Mouse (Mus musculus) forebrain, embryonic 10.5 days (tissue): ENCODE results near the gene Ints11. TPM values are rescaled to one million over a fixed set of nuclear protein-coding genes. Genes with fewer than 3 reads are reported as not detected.
A peak's percentile ranks its signal among the peaks of the same experiment; 100 is the strongest.

ENCODE experiments used
- DNase-seq: peaks from one replicate; pipeline ENCODE4 v3.0.0-alpha.2; 2017; ENCODE audit warnings: low spot score; ENCODE audit errors: extremely low spot score
- H3K27ac ChIP-seq: fragments of 300-500 bp; sonication (generic); 2 replicates; pipeline ENCODE4 v1.5.1; 2016; ENCODE audit warnings: mild to moderate bottlenecking
- H3K27me3 ChIP-seq: fragments of 300-500 bp; sonication (generic); 2 replicates; pipeline ENCODE4 v1.6.1; 2016; ENCODE audit warnings: mild to moderate bottlenecking; ENCODE audit not compliant: poor library complexity, severe bottlenecking
- H3K36me3 ChIP-seq: fragments of 300-500 bp; sonication (generic); replicated peaks from 2 replicates; pipeline ENCODE4 v1.6.1; 2016; ENCODE audit warnings: mild to moderate bottlenecking, moderate library complexity
- H3K4me1 ChIP-seq: fragments of 300-500 bp; sonication (generic); 2 replicates; pipeline ENCODE4 v1.6.1; 2016
- H3K4me3 ChIP-seq: fragments of 300-500 bp; sonication (generic); 2 replicates; pipeline ENCODE4 v1.5.1; 2016; ENCODE audit warnings: mild to moderate bottlenecking, moderate library complexity
- H3K9me3 ChIP-seq: fragments of 300-500 bp; sonication (generic); 2 replicates; pipeline ENCODE4 v1.6.1; 2016; ENCODE audit warnings: mild to moderate bottlenecking, moderate library complexity
- WGBS: fragments of 180-500 bp; shearing (Covaris S2); methylation state at CpG from one replicate; pipeline ENCODE4 v1.1.7; 2016; 5-methylcytosine and 5-hydroxymethylcytosine counted together
- microRNA-seq: library from miRNA; unstranded; fragments of <30 nt; microRNA quantifications from one replicate; pipeline ENCODE4, GENCODE M21; 2017
- polyA plus RNA-seq: library from polyadenylated mRNA; unstranded; fragments of >200 nt; fragmentation: Nextera tagmentation; extraction: Ambion mirVana; gene quantifications from 2 replicates; pipeline ENCODE4 v1.2.1, GENCODE M21; 2016

Gene Ints11
- polyA plus RNA-seq, 1 experiment from 2014 or later, result 120 TPM

DNA sequence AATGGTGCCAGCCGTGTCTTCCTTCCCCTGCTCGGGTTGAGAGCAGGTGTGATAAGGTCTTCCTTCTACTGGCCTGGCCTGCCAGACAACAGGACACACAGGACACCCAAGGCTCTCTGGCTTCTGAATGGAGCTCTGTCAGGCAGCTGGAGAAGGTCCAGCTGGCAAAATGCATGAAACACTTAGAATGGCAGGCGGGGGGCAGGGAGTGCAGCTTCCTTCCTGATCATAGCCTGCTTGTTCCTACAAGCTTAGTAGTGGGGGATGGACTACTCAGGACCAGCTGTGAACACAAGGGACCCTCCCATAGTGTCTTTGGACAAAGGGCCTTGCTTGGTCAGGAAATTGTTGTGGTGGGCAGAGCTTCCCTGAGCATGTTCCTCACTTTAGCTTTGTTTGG lies 31.9 kb downstream of the Ints11 start:
- Histone ChIP-seq H3K27me3 (no peaks in the 10 kb centered on the region), H3K36me3 (peaks cover 97% of the 10 kb centered on the region), H3K27ac (no peak overlapping the region), H3K9me3 (no peaks in the 10 kb centered on the region), H3K4me1 (no peaks in the 10 kb centered on the region), H3K4me3 (no peak overlapping the region)
- DNase-seq, result no peak
- 88% methylated on average over 3 of the region's 3 CpGs for WGBS

DNA sequence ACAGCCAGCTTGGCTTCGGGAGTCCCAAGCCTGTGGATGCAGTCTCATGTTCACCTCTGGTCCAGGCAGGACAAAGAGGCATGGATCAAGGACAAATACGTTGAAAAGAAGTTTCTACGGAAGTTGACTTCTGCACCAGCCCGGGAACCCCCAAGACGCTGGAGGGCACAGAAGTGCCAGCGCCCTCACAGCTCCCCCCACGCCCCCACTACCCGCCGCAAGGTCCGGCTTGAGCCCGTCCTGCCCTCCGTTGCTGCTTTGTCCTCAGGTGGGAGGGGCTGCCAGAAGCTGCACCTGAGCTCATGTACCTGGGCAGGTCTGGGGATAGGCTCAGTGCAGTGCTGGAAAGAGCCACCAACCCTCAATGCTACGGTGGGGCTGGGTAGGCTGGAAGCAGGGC lies 33.9 kb downstream of the Ints11 start:
- no peaks in the 10 kb centered on the region for H3K9me3 ChIP-seq
- H3K27me3 ChIP-seq, result no peaks in the 10 kb centered on the region
- H3K4me3 ChIP-seq, result no peak overlapping the region
- H3K4me1 ChIP-seq, result no peaks in the 10 kb centered on the region
- no peak for DNase-seq
- WGBS, result 94% methylated on average over 13 of the region's 13 CpGs
- no peak overlapping the region for H3K27ac ChIP-seq
- H3K36me3 ChIP-seq, result peaks cover 86% of the 10 kb centered on the region

DNA sequence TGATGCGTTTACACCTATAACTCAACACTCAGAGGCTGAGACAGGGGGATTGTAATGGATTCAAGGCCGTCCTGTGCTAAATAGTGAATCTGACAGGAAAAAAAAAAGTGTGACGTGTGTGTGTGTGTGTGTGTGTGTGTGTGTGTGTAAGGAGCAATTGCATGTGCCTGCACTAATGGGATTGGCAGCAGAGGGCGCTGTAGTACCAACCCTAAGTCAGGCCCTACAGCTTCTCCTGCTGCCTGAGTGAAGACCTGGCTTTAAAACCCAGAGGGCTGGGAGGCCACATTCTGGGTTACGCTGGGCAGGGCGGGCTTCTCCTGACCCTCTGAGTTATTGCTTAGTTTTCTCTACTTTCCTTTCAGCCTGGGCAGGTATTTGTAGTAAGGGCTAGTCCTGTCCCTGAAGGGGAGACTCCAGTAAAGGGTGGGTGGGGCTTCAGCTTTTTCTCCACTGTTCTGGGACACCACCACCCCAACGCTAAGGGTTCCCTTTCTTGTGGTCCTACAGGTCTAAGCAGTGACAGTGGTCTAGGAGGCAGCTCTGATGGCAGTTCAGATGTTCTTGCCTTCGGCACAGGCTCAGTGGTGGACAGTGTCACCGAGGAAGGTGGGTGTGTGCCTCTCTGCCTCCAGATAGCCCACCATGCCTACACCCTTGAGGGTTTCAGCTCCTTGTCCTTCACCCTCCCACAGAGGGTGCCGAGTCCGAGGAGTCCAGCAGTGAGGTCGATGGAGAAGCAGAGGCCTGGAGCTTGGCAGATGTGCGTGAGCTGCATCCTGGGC lies 35.2 kb downstream of the Ints11 start:
- 93% methylated on average over 13 of the region's 13 CpGs for WGBS
- H3K36me3 ChIP-seq, result peaks cover 74% of the 10 kb centered on the region
- DNase-seq, result peak; percentile 13

GRCm38 (mm10) chr4:155905634-155906033 lies 36.3 kb downstream of the Ints11 start:
- H3K4me1 ChIP-seq, result no peaks in the 10 kb centered on the region
- H3K4me3 ChIP-seq, result no peak overlapping the region
- DNase-seq, result no peak
- no peaks in the 10 kb centered on the region for H3K27me3 ChIP-seq
- WGBS, result 84% methylated on average over 13 of the region's 13 CpGs
- H3K36me3 ChIP-seq, result peaks cover 63% of the 10 kb centered on the region
- no peak overlapping the region for H3K27ac ChIP-seq
- H3K9me3 ChIP-seq, result no peaks in the 10 kb centered on the region

More for the DNA sequence above, 35.2 kb downstream of the Ints11 start:
- no peaks in the 10 kb centered on the region for H3K9me3 ChIP-seq
- H3K27me3 ChIP-seq, result no peaks in the 10 kb centered on the region
- 0 out of 2 replicates have a peak overlapping the region, but pooled peaks have one; percentile 5 for H3K4me3 ChIP-seq
- no peaks in the 10 kb centered on the region for H3K4me1 ChIP-seq
- no peak overlapping the region for H3K27ac ChIP-seq

DNA sequence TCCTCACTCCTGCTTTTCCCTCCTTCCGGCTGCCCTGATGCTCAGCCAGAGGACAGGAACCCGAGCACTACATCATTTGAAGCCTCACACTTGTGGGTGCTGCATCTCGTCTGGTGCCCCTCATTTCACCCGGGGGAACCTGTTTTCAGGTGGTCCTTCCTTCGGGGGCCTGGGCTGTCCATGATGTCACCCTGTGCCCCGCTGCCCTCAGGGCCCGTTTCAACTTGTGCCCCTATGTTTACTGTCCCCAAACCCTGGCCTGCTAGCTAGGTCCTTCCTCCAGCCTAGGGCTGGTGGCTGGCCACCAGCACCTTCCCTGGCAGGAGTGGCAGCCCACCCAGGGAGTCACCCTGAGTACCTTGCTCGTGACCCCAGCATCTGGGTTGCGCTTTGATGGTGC lies 36.8 kb downstream of the Ints11 start:
- WGBS, result 88% methylated on average over 9 of the region's 9 CpGs
- DNase-seq, result no peak
- no peaks in the 10 kb centered on the region for H3K9me3 ChIP-seq

GRCm38 (mm10) chr4:155907003-155907402 lies 37.7 kb downstream of the Ints11 start:
- H3K27me3 ChIP-seq, result no peaks in the 10 kb centered on the region
- WGBS, result 86% methylated on average over 11 of the region's 11 CpGs
- peaks cover 49% of the 10 kb centered on the region for H3K36me3 ChIP-seq
- H3K9me3 ChIP-seq, result no peaks in the 10 kb centered on the region
- no peak for DNase-seq
- no peak overlapping the region for H3K4me3 ChIP-seq
- no peak overlapping the region for H3K27ac ChIP-seq
- no peaks in the 10 kb centered on the region for H3K4me1 ChIP-seq

More for the DNA sequence above, 36.8 kb downstream of the Ints11 start:
- Histone ChIP-seq H3K4me3 (no peak overlapping the region), H3K27me3 (no peaks in the 10 kb centered on the region), H3K27ac (0 out of 2 replicates have a peak overlapping the region, but pooled peaks have one; percentile 6), H3K4me1 (no peaks in the 10 kb centered on the region), H3K36me3 (peaks cover 58% of the 10 kb centered on the region)

GRCm38 (mm10) chr4:155908281-155908680 lies 38.9 kb downstream of the Ints11 start:
- Histone ChIP-seq H3K27ac (no peak overlapping the region), H3K4me1 (no peaks in the 10 kb centered on the region), H3K36me3 (peaks cover 36% of the 10 kb centered on the region), H3K27me3 (no peaks in the 10 kb centered on the region), H3K9me3 (no peaks in the 10 kb centered on the region), H3K4me3 (no peak overlapping the region)
- DNase-seq, result no peak
- 76% methylated on average over 7 of the region's 7 CpGs for WGBS

- Histone ChIP-seq H3K27me3 (no peaks in the 10 kb centered on the region), H3K4me3 (no peak overlapping the region), H3K36me3 (peaks cover 31% of the 10 kb centered on the region), H3K9me3 (no peaks in the 10 kb centered on the region), H3K27ac (no peak overlapping the region), H3K4me1 (no peaks in the 10 kb centered on the region)
- 91% methylated on average over 4 of the region's 4 CpGs for WGBS
- DNase-seq, result no peak
Measured at GRCm38 (mm10) chr4:155908751-155909150, 39.4 kb downstream of the Ints11 start.

- Histone ChIP-seq H3K4me1 (no peaks in the 10 kb centered on the region), H3K4me3 (no peak overlapping the region), H3K27ac (no peak overlapping the region), H3K27me3 (no peaks in the 10 kb centered on the region), H3K36me3 (no peaks in the 10 kb centered on the region), H3K9me3 (no peaks in the 10 kb centered on the region)
- 74% methylated on average over 1 of the region's 1 CpGs for WGBS
- DNase-seq, result no peak
Measured at GRCm38 (mm10) chr4:155932031-155932430, 62.7 kb downstream of the Ints11 start.

Small RNA genes lying within 50 kb of the gene (microRNA-seq; reads per million reads assigned to microRNA genes)
- not detected for gene Gm22991

Other genes with a start within 250 kb of the Ints11 start
- gene Cdk11b, start 244.7 kb upstream of the Ints11 start, polyA plus RNA-seq, result 83.9 and 86.7 TPM in 2 replicates
- gene Gm10563, start 224.1 kb upstream of the Ints11 start, polyA plus RNA-seq, result not detected in 2 replicates
- gene Mmp23, start 216.2 kb upstream of the Ints11 start, polyA plus RNA-seq, result 1.8 and 2.8 TPM in 2 replicates
- 16.8 and 18.3 TPM in 2 replicates for gene Mib2, start 200.3 kb upstream of the Ints11 start, polyA plus RNA-seq
- 0.64 and 0.67 TPM in 2 replicates for gene Fndc10, start 175.2 kb upstream of the Ints11 start, polyA plus RNA-seq
- gene Ssu72, start 164.7 kb upstream of the Ints11 start, polyA plus RNA-seq, result 163 and 164 TPM in 2 replicates
- gene Tmem240, start 134.7 kb upstream of the Ints11 start, polyA plus RNA-seq, result 0.36 and 0.77 TPM in 2 replicates
- 141 and 149 TPM in 2 replicates for gene Atad3a, start 108.5 kb upstream of the Ints11 start, polyA plus RNA-seq
- gene Vwa1, start 94.8 kb upstream of the Ints11 start, polyA plus RNA-seq, result 9.7 and 11.3 TPM in 2 replicates
- 0.24 and 0.27 TPM in 2 replicates for gene Tmem88b, start 83.7 kb upstream of the Ints11 start, polyA plus RNA-seq
- not detected in 2 replicates for gene Ankrd65, start 79.1 kb upstream of the Ints11 start, polyA plus RNA-seq
- gene Mrpl20, start 66.7 kb upstream of the Ints11 start, polyA plus RNA-seq, result 253 and 258 TPM in 2 replicates
- gene Ccnl2, start 57.1 kb upstream of the Ints11 start, polyA plus RNA-seq, result 166 and 168 TPM in 2 replicates
- 165 and 172 TPM in 2 replicates for gene Aurkaip1, start 38.3 kb upstream of the Ints11 start, polyA plus RNA-seq
- 37.6 and 39.4 TPM in 2 replicates for gene Mxra8, start 29.9 kb upstream of the Ints11 start, polyA plus RNA-seq
- gene Dvl1, start 22.1 kb upstream of the Ints11 start, polyA plus RNA-seq, result 4.6 and 5.3 TPM in 2 replicates
- 0.12 and 0.33 TPM in 2 replicates for gene Tas1r3, start 6.2 kb upstream of the Ints11 start, polyA plus RNA-seq
- 21.2 and 24.0 TPM in 2 replicates for gene Cptp, start 106 bp upstream of the Ints11 start, polyA plus RNA-seq
- 54.5 and 56.3 TPM in 2 replicates for gene Pusl1, start 22.2 kb downstream of the Ints11 start, polyA plus RNA-seq
- 24.3 and 24.5 TPM in 2 replicates for gene Acap3, start 22.3 kb downstream of the Ints11 start, polyA plus RNA-seq
- 144 and 150 TPM in 2 replicates for gene Ube2j2, start 74.3 kb downstream of the Ints11 start, polyA plus RNA-seq
- gene C1qtnf12, start 92.8 kb downstream of the Ints11 start, polyA plus RNA-seq, result 18.4 and 20.9 TPM in 2 replicates
- gene B3galt6, start 123.1 kb downstream of the Ints11 start, polyA plus RNA-seq, result 12.7 and 14.0 TPM in 2 replicates
- gene Sdf4, start 123.3 kb downstream of the Ints11 start, polyA plus RNA-seq, result 134 and 135 TPM in 2 replicates
- 0.72 and 1.1 TPM in 2 replicates for gene Tnfrsf4, start 144.3 kb downstream of the Ints11 start, polyA plus RNA-seq
- gene Tnfrsf18, start 156.6 kb downstream of the Ints11 start, polyA plus RNA-seq, result 0.72 and 1.1 TPM in 2 replicates
- gene Ttll10, start 189.9 kb downstream of the Ints11 start, polyA plus RNA-seq, result 0.10 and 0.41 TPM in 2 replicates
- gene 9430015G10Rik, start 240.4 kb downstream of the Ints11 start, polyA plus RNA-seq, result 81.2 and 86.9 TPM in 2 replicates